Mouse (Mus musculus): ENCODE data around the gene Ttyh3. TPM values are rescaled to one million over a fixed set of nuclear protein-coding genes. Genes with fewer than 3 reads are reported as not detected.

The Ttyh3 gene
- polyA plus RNA-seq, 1 experiment from 2014 or later: 5.6 TPM

GRCm38 (mm10) chr5:140660398-140660797 lies 11.6 kb upstream of the Ttyh3 start:
- no peak overlapping the region for H3K4me2 ChIP-seq (ENCODE audit: low read depth, low read length)
- H3K27me3 ChIP-seq (ENCODE audit: control insufficient read depth, insufficient read depth, low read depth, low read length): no peaks in the 10 kb centered on the region
- no peak for ATAC-seq (ENCODE audit: low read depth)
- no peak overlapping the region for H3K9ac ChIP-seq (ENCODE audit: low read depth, low read length)
- H3K4me3 ChIP-seq (ENCODE audit: low read depth, low read length): no peak overlapping the region
- WGBS (ENCODE audit: insufficient replicate concordance): 65% methylated on average over 1 of the region's 1 CpGs
- H3K27ac ChIP-seq (ENCODE audit: low read length): no peak overlapping the region
- H3K36me3 ChIP-seq (ENCODE audit: control insufficient read depth, insufficient read depth): no peaks in the 10 kb centered on the region
- no peaks in the 10 kb centered on the region for H3K9me3 ChIP-seq (replicated peaks; ENCODE audit: control insufficient read depth, low read length)
- H3K4me1 ChIP-seq (ENCODE audit: control insufficient read depth, low read depth, low read length): peaks cover 6% of the 10 kb centered on the region

- Histone ChIP-seq H3K36me3 (ENCODE audit: control insufficient read depth, insufficient read depth) (no peaks in the 10 kb centered on the region), H3K27me3 (ENCODE audit: control insufficient read depth, insufficient read depth, low read depth, low read length) (no peaks in the 10 kb centered on the region), H3K9me3 (replicated peaks; ENCODE audit: control insufficient read depth, low read length) (no peaks in the 10 kb centered on the region), H3K9ac (ENCODE audit: low read depth, low read length) (no peak overlapping the region), H3K4me3 (ENCODE audit: low read depth, low read length) (no peak overlapping the region), H3K4me1 (ENCODE audit: control insufficient read depth, low read depth, low read length) (peaks cover 6% of the 10 kb centered on the region), H3K4me2 (ENCODE audit: low read depth, low read length) (no peak overlapping the region), H3K27ac (ENCODE audit: low read length) (no peak overlapping the region)
- ATAC-seq (ENCODE audit: low read depth): no peak
- 64% methylated on average over 16 of the region's 16 CpGs for WGBS (ENCODE audit: insufficient replicate concordance)
Measured at GRCm38 (mm10) chr5:140659607-140660272, 10.9 kb upstream of the Ttyh3 start.

GRCm38 (mm10) chr5:140654096-140654845 lies 5.4 kb upstream of the Ttyh3 start:
- no peaks in the 10 kb centered on the region for H3K27me3 ChIP-seq (ENCODE audit: control insufficient read depth, insufficient read depth, low read depth, low read length)
- H3K36me3 ChIP-seq (ENCODE audit: control insufficient read depth, insufficient read depth): no peaks in the 10 kb centered on the region
- no peak overlapping the region for H3K4me3 ChIP-seq (ENCODE audit: low read depth, low read length)
- H3K27ac ChIP-seq (ENCODE audit: low read length): no peak overlapping the region
- ATAC-seq (ENCODE audit: low read depth): no peak
- 60% methylated on average over 15 of the region's 15 CpGs for WGBS (ENCODE audit: insufficient replicate concordance)
- H3K9ac ChIP-seq (ENCODE audit: low read depth, low read length): no peak overlapping the region
- no peak overlapping the region for H3K4me2 ChIP-seq (ENCODE audit: low read depth, low read length)
- peaks cover 11% of the 10 kb centered on the region for H3K4me1 ChIP-seq (ENCODE audit: control insufficient read depth, low read depth, low read length)
- no peaks in the 10 kb centered on the region for H3K9me3 ChIP-seq (replicated peaks; ENCODE audit: control insufficient read depth, low read length)

GRCm38 (mm10) chr5:140652587-140652986 lies 3.8 kb upstream of the Ttyh3 start:
- Histone ChIP-seq H3K4me3 (ENCODE audit: low read depth, low read length) (no peak overlapping the region), H3K4me1 (ENCODE audit: control insufficient read depth, low read depth, low read length) (peaks cover 23% of the 10 kb centered on the region), H3K27ac (ENCODE audit: low read length) (no peak overlapping the region), H3K4me2 (ENCODE audit: low read depth, low read length) (no peak overlapping the region), H3K27me3 (ENCODE audit: control insufficient read depth, insufficient read depth, low read depth, low read length) (no peaks in the 10 kb centered on the region), H3K9me3 (replicated peaks; ENCODE audit: control insufficient read depth, low read length) (no peaks in the 10 kb centered on the region), H3K36me3 (ENCODE audit: control insufficient read depth, insufficient read depth) (no peaks in the 10 kb centered on the region), H3K9ac (ENCODE audit: low read depth, low read length) (no peak overlapping the region)
- WGBS (ENCODE audit: insufficient replicate concordance): 62% methylated on average over 7 of the region's 7 CpGs
- no peak for ATAC-seq (ENCODE audit: low read depth)

- no peaks in the 10 kb centered on the region for H3K36me3 ChIP-seq (ENCODE audit: control insufficient read depth, insufficient read depth)
- peaks cover 36% of the 10 kb centered on the region for H3K4me1 ChIP-seq (ENCODE audit: control insufficient read depth, low read depth, low read length)
- WGBS (ENCODE audit: insufficient replicate concordance): 51% methylated on average over 11 of the region's 11 CpGs
- no peak overlapping the region for H3K27ac ChIP-seq (ENCODE audit: low read length)
- no peaks in the 10 kb centered on the region for H3K9me3 ChIP-seq (replicated peaks; ENCODE audit: control insufficient read depth, low read length)
- ATAC-seq (ENCODE audit: low read depth): no peak
- no peak overlapping the region for H3K4me3 ChIP-seq (ENCODE audit: low read depth, low read length)
- no peak overlapping the region for H3K4me2 ChIP-seq (ENCODE audit: low read depth, low read length)
- H3K9ac ChIP-seq (ENCODE audit: low read depth, low read length): no peak overlapping the region
- H3K27me3 ChIP-seq (ENCODE audit: control insufficient read depth, insufficient read depth, low read depth, low read length): no peaks in the 10 kb centered on the region
Measured at GRCm38 (mm10) chr5:140651231-140651630, 2.4 kb upstream of the Ttyh3 start.

GRCm38 (mm10) chr5:140649881-140650414 lies 1.1 kb upstream of the Ttyh3 start:
- Histone ChIP-seq H3K9ac (ENCODE audit: low read depth, low read length) (peak overlapping the region; percentile 56), H3K4me3 (ENCODE audit: low read depth, low read length) (peak overlapping the region; percentile 67; the same call in 1 of the 2 replicates), H3K36me3 (ENCODE audit: control insufficient read depth, insufficient read depth) (no peaks in the 10 kb centered on the region), H3K27ac (ENCODE audit: low read length) (peak overlapping the region; percentile 79), H3K4me1 (ENCODE audit: control insufficient read depth, low read depth, low read length) (peaks cover 49% of the 10 kb centered on the region), H3K4me2 (ENCODE audit: low read depth, low read length) (peak overlapping the region; percentile 96), H3K27me3 (ENCODE audit: control insufficient read depth, insufficient read depth, low read depth, low read length) (no peaks in the 10 kb centered on the region), H3K9me3 (replicated peaks; ENCODE audit: control insufficient read depth, low read length) (no peaks in the 10 kb centered on the region)
- WGBS (ENCODE audit: insufficient replicate concordance): 67% methylated on average over 7 of the region's 7 CpGs
- ATAC-seq (ENCODE audit: low read depth): no peak

GRCm38 (mm10) chr5:140649101-140649667 lies 353 bp upstream of the Ttyh3 start:
- H3K9me3 ChIP-seq (replicated peaks; ENCODE audit: control insufficient read depth, low read length): no peaks in the 10 kb centered on the region
- peak overlapping the region; percentile 56 for H3K9ac ChIP-seq (ENCODE audit: low read depth, low read length)
- H3K27me3 ChIP-seq (ENCODE audit: control insufficient read depth, insufficient read depth, low read depth, low read length): no peaks in the 10 kb centered on the region
- H3K4me3 ChIP-seq (ENCODE audit: low read depth, low read length): peak overlapping the region; percentile 89
- WGBS (ENCODE audit: insufficient replicate concordance): 4% methylated on average over 25 of the region's 26 CpGs
- H3K4me1 ChIP-seq (ENCODE audit: control insufficient read depth, low read depth, low read length): peaks cover 57% of the 10 kb centered on the region
- H3K27ac ChIP-seq (ENCODE audit: low read length): peak overlapping the region; percentile 79
- no peaks in the 10 kb centered on the region for H3K36me3 ChIP-seq (ENCODE audit: control insufficient read depth, insufficient read depth)
- ATAC-seq (ENCODE audit: low read depth): peak; percentile 93
- H3K4me2 ChIP-seq (ENCODE audit: low read depth, low read length): peak overlapping the region; percentile 96

- Histone ChIP-seq H3K4me2 (ENCODE audit: low read depth, low read length) (peak overlapping the region; percentile 98), H3K4me1 (ENCODE audit: control insufficient read depth, low read depth, low read length) (peaks cover 68% of the 10 kb centered on the region), H3K9me3 (replicated peaks; ENCODE audit: control insufficient read depth, low read length) (no peaks in the 10 kb centered on the region), H3K9ac (ENCODE audit: low read depth, low read length) (peak overlapping the region; percentile 91), H3K36me3 (ENCODE audit: control insufficient read depth, insufficient read depth) (no peaks in the 10 kb centered on the region), H3K27me3 (ENCODE audit: control insufficient read depth, insufficient read depth, low read depth, low read length) (no peaks in the 10 kb centered on the region), H3K27ac (ENCODE audit: low read length) (peak overlapping the region; percentile 69), H3K4me3 (ENCODE audit: low read depth, low read length) (peak overlapping the region; percentile 89)
- 13% methylated on average over 13 of the region's 13 CpGs for WGBS (ENCODE audit: insufficient replicate concordance)
- ATAC-seq (ENCODE audit: low read depth): no peak
Measured at GRCm38 (mm10) chr5:140647821-140648518, 861 bp downstream of the Ttyh3 start.
